Mouse (Mus musculus): ENCODE results near the gene Gm10912.

Gm10912 gene

DNA sequence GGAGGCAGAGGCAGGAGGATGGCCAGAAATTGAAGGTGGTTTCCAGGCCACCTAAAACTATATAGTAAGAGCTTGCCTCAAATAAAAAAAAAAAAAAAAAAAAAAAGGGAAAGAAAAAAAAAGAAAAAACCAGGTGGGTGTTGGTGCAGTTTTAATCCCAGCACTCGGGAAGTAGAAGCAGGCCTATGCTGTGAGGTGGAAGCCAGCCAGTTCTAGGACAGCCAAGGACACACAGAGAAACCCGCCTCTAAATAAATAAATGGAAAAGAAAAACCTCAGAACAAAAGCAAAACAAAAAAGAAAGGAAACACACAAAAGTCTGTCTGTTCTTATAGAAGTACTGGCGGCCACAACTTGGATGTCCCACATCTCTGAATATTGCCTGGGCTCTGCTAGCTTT, 49.3 kb downstream of the Gm10912 start:
- in situ Hi-C loops (cut with MboI, MseI): no loop called here

Data from T-helper 1 cell (primary cell).